Mouse (Mus musculus) stomach, postnatal 0 days (tissue): ENCODE measurements around the gene Plekhn1.

Source experiments
- CTCF ChIP-seq: IDR thresholded peaks from 2 replicates; pipeline ENCODE4 v1.5.1; 2016; ENCODE audit warnings: antibody characterized with exemption, low read depth, mild to moderate bottlenecking, moderate library complexity
- EP300 ChIP-seq: optimal IDR thresholded peaks from 2 replicates; pipeline ENCODE3; 2016; ENCODE audit warnings: antibody characterized with exemption

DNA sequence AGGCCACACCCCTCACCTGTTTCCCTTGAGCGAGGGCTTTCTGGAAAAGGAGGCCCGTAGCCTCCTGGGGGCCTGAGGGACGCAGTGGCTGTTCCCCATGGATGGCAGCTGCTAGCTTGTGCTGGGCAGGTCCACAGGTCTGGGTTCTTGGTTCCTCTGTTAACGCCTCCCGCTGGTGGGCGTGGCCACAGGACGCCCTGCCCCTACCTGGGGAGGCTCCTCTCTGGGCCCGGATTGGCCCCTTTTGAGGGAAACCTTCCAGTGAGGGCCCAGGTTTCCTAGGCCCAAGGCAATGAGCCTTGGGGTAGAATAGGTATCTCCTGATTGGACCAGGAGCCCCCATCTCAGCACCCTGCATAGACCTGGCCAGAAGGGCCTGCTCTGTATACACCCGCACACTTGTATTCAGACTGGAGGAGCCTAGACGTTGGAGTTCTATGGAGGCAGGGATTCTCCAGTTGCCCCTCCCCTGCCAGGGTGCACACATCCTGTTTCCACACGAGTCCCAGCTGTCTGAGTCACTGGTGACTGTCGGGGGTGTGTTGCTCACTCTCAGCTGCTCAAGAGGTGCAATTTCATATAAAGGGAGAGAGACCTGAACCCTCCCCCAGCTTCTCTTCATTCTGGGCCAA lies 6.1 kb downstream of the Plekhn1 start:
- TF ChIP-seq CTCF (no peak), EP300 (no peak)
